Mouse (Mus musculus) adipocyte (in vitro differentiated cells): ENCODE measurements around the gene Bet1l.
"Not testable (repeated sequence)": the region's sequence is repeated elsewhere in the genome, so short reads cannot be mapped to it uniquely, and the experiment has no call there.

Source experiments
- DNase-seq: peaks from one replicate; pipeline ENCODE4 v3.0.0-alpha.2; 2016; ENCODE audit warnings: low spot score

Gene Bet1l

GRCm38 (mm10) chr7:140857550-140858505 is at the start of gene Bet1l:
TSS of gene Bet1l (minus strand) at chr7:140857577.
- no peak for DNase-seq

DNA sequence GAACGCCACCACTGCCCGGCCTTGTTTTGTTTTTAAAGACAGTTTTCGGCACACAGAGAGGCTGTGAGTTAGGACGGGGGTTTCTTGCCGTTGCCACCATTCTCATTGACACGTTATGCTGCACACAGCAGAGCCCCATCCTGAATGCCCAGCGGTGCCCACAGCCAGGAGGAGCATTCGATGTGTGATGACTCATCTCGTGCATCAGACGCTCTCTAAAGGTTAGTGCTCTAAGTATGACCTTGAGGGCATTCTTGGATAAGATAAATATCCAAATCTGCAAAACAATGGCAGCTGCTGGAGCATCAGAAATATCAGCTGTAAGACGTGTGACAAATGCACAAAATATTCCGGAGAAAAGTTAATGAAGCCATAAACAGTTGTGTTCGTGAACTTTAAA is 49.8 kb upstream of the Bet1l start:
- DNase-seq: no peak

- DNase-seq: no peak
Measured at GRCm38 (mm10) chr7:140905642-140906081, 48.3 kb upstream of the Bet1l start.

GRCm38 (mm10) chr7:140903212-140903611 is 45.8 kb upstream of the Bet1l start:
- DNase-seq: peak; percentile 78

DNA sequence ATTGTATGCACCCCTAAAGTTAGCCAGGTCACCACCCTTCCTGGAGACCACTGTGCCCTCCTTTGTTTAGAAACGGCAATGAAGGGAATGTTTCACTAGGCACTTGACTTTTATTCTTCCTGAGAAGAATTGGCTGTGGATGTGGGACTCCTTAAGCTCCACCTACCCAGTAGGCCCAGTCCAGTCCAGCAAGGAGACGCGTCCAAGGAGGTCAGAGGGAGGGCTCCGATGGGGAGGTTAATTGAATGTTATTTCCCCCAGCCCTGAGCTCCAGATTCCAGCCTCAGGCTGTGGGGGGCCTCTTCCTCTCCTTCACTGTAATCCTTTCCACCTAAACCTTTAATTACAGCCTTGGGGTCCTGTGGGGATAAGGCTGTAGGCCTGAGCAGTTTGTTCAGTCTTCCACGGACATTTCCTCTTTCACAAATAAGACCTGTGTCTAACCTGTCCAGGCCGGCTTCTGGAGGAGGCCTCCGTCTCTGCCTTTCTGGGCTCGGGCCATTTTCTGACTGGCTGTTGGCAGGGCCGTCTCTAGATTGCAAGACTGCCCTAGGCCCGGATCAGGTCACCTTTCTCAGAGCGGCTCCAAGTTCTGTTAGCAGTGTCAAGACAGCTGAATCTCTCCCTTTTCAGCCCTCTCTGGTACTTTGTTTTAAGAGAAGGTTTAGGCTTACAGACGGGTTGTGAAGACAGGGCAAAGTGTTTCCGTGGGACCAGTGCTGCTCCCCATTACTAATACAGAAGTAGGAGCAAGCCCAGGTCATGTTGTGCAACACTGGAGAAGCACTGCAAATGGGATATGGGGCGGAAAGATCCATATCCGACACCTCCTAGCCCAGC is 44.9 kb upstream of the Bet1l start:
- DNase-seq: peak; percentile 89

- peak; percentile 29 for DNase-seq
Measured at GRCm38 (mm10) chr7:140900220-140900619, 42.8 kb upstream of the Bet1l start, which contains the start of gene Cox8b. TSS of gene Cox8b (minus strand) at chr7:140900446.

DNA sequence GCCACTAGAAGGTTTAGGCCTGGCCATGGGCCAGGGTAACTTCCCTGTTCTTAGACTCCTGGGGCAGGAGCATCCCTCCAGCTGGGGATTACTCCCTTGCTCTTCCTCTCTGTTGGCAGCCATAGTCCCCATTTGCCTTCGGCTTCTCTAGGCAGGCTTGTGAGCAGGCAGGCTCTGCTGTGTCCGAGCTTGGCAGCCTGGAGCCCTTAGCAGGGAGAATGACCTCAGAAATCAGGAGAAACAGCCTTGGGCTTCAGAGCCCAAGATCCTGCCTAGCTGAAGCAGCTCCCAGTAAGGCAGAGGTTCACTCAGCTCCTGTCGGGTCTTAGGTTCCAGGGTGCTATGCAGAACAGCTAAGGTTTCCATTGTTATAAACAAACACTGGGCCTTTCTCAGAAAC is 41.7 kb upstream of the Bet1l start:
- peak; percentile 73 for DNase-seq

DNA sequence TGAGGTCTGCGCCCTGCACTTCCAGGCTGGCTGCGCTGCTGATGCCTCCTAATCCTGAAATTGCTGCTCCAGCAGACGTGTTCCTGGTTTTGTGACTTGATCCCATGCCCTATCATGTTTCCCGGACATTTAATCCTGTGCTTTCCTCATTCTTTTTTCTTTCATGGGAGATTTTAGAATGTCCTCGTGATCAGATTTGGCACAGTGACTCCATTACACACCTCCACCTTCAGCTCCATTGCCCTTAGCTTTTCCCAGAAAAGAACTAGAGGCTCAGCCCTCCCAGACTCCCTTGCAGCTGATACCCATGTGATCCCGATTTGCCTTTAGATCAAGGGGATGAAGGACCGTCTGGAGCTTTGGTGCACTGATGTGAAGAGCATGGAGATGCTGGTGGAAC is 40.5 kb upstream of the Bet1l start:
- DNase-seq: no peak

- DNase-seq: no peak
Measured at GRCm38 (mm10) chr7:140894611-140895010, 37.2 kb upstream of the Bet1l start.

GRCm38 (mm10) chr7:140894031-140894430 is 36.7 kb upstream of the Bet1l start:
- DNase-seq: no peak

DNA sequence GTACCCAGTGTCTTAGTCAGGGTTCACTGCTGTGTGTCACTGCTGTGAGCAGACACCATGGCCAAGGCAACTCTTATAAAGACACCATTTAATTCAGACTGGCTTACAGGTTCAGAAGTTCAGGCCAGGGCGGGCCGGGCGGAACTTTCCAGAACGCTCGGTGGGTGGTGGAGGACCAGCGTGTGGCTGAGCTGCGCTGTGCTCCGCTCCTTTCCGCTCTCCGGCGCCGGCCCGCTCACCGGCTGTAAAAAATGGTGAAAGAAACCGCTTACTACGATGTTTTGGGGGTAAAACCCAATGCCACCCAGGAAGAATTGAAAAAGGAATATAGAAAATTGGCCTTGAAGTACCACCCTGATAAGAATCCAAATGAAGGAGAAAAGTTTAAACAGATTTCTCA is 33.3 kb upstream of the Bet1l start:
- DNase-seq: not testable (repeated sequence)

- DNase-seq: no peak
Measured at GRCm38 (mm10) chr7:140882469-140882803, 25.1 kb upstream of the Bet1l start.

DNA sequence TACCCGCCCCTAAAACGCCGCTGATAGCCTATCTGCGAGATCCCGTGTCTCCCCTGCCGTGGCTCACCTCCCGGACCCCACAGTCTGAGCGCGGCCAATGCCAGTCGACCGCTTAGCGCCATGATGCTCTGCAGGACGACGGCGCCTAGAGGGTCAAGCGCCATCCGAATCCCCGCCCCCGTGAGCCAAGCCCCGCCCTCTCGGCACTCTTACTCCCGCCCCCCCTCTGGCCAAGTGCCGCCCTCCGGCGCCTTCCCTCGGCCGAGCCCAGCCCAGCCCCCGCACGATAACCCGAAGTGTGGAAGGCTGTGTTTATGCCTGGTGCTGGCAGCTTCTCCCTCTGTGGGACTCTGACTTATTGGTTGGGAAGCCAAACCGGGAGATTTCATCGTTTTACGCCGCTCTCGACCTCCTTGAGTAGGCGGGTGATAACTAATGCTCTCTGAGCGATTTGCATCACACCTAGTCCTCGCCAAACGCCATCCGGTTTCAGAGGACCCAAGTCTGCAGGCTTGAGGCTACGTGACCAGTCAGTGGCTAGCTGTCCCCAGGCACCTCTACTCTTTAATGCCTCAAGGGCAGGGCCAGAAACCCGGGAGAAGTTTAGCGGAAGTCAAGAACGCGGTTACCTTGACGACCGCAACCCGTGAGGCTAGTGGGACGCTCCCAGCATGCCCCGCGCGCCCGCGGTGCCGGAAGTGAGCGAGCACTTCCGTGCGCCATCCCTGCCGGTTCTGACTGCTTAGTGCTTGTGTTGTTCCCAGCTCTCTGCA is 24.5 kb upstream of the Bet1l start, which contains the start of the genes Psmd13 and Sirt3:
Psmd13 (plus strand) TSS at position 273 of the 773 bp plus-strand sequence.
Sirt3 (minus strand) TSS at position 614 of the 773 bp plus-strand sequence.
- DNase-seq: peak; percentile 92

DNA sequence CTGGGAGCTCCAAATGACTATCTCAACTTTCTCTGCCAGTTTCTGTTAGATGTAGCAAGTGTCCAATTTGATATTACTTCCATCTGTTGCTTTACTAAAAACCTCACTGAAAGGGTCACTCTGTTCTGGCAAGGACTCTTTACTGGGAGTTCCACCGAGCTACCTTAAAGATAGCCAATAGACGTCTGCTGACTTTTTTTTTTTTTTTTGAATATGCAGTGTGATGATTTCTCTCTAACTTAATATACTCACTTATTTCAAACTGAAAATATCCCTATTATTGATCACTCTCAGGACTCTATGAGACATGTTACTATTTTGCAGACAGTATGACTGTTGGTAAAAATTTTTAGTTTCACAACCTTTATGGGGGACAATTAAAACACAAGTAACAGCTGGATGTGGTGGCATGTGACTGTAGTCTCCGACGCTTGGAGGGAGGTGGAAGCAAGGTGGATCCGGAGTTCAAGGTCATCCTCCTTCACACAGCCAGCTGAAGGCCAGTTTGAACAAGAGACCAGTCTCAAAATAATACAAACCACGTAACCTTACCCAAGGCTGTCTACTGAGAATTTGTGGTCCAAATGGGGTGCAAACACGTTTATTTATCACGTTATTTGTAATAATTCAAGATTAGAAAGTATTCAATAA is 23.6 kb upstream of the Bet1l start:
- DNase-seq: no peak

DNA sequence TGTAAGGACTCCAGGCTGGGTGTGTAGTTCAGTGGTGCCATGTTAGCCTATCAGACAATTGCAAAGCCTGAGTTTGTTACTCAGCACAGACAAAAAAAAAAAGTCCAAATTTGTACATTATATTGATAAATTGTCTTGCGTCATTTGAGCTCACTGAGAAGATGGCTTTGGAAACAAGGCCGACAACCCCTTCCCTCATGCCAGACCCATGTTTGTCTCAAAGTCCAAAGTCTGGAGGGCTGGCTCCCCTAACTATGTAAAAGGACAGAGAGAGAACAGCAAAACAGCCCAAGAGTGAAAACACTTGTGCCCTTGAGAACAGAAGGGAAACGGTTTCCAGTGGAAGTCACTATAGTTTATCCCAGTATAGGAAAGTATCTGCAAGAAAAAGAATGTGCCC is 23.0 kb upstream of the Bet1l start:
- no peak for DNase-seq

DNA sequence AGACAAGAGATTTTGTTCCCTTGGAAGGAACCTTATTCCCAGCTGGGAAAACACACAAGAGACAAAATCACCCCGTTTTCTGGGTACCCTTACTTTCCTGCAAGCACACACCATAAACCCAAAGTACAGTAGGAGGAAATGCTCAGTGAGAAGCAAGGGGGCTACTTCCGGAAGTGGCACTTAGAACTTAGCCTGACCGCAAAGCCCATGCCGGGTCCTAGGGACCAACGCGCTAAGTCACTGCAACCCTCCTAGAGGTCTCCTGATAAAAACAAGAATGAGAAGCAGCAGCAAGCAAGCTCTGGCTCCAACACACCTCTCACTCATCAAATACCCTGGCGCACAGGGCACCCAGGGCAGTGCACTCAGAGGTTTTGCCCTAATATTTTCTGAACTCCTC is 22.0 kb upstream of the Bet1l start:
- no peak for DNase-seq

- DNase-seq: no peak
Measured at GRCm38 (mm10) chr7:140877364-140877763, 20.0 kb upstream of the Bet1l start.

- DNase-seq: no peak
Measured at GRCm38 (mm10) chr7:140874224-140874623, 16.8 kb upstream of the Bet1l start.

- no peak for DNase-seq
Measured at GRCm38 (mm10) chr7:140864761-140865160, 7.4 kb upstream of the Bet1l start.

DNA sequence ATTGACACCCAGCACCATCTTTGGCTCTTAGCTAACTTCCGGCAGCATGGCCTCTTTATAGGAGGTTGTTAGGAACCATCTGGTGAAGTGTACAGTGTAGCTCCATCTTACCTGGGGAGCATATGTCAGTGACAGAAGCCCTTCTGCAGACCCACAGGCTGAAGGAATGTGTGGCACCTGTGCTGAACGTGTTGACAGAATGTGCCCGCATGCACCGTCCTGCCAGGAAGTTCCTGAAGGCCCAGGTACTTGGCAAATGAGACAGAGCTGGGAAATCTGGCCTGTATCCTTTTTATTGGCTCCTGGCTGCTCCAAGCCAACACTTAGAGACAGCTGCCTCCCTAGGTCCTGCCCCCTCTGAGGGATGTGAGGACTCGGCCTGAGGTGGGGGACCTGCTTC is 3.4 kb upstream of the Bet1l start:
- DNase-seq: no peak

DNA sequence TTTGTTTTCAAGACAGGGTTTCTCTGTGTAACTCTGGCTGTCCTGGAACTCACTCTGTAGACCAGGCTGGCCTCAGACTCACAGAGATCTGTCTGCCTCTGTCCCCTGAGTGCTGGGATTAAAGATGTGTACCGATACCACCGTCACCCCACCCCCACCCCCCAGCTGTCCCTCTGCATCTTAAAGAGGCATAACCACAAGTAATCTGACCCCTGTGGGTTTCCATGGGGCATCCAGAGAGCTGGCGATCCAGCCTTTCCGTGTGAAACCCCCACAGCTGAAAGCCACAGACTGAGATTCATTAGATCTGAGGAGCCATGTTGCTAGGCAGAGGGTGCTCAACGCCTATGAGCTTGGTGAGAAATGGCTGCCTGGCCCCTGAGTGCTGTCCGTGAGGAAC is 2.6 kb upstream of the Bet1l start:
- no peak for DNase-seq
